Mouse (Mus musculus) midbrain, embryonic 15.5 days (tissue): ENCODE data around the gene Defb25. TPM values are rescaled to one million over a fixed set of nuclear protein-coding genes. Genes with fewer than 3 reads are reported as not detected.

Source experiments
- ATAC-seq: fragments of 200-750 bp; cut with Nextera tagmentation; replicated peaks from 2 replicates; pipeline ENCODE4 v1.8.0; 2017; ENCODE audit warnings: moderate TSS enrichment
- H3K27ac ChIP-seq: fragments of 300-500 bp; sonication (generic); 2 replicates; pipeline ENCODE4 v1.5.1; 2015; ENCODE audit warnings: mild to moderate bottlenecking, inconsistent platforms
- H3K27me3 ChIP-seq: fragments of 300-500 bp; sonication (generic); replicated peaks from 2 replicates; pipeline ENCODE4 v1.6.1; 2015; ENCODE audit warnings: inconsistent platforms
- H3K36me3 ChIP-seq: fragments of 300-500 bp; sonication (generic); replicated peaks from 2 replicates; pipeline ENCODE4 v1.6.1; 2015; ENCODE audit warnings: inconsistent platforms
- H3K4me1 ChIP-seq: fragments of 300-500 bp; sonication (generic); 2 replicates; pipeline ENCODE4 v1.6.1; 2015; ENCODE audit warnings: inconsistent platforms
- H3K4me2 ChIP-seq: fragments of 300-500 bp; sonication (generic); 2 replicates; pipeline ENCODE4 v1.6.1; 2015; ENCODE audit warnings: inconsistent platforms, mild to moderate bottlenecking, moderate library complexity
- H3K4me3 ChIP-seq: fragments of 300-500 bp; sonication (generic); 2 replicates; pipeline ENCODE4 v1.5.1; 2015; ENCODE audit warnings: mild to moderate bottlenecking, inconsistent platforms
- H3K9ac ChIP-seq: fragments of 300-500 bp; sonication (generic); 2 replicates; pipeline ENCODE4 v1.6.1; 2015; ENCODE audit warnings: mild to moderate bottlenecking, inconsistent platforms
- H3K9me3 ChIP-seq: fragments of 300-500 bp; sonication (generic); 2 replicates; pipeline ENCODE4 v1.6.1; 2016; ENCODE audit warnings: inconsistent platforms
- WGBS: fragments of 180-500 bp; shearing (Covaris S2); methylation state at CpG from one replicate; pipeline ENCODE4 v1.1.7; 2015; ENCODE audit warnings: mixed read lengths; 5-methylcytosine and 5-hydroxymethylcytosine counted together
- polyA plus RNA-seq: library from polyadenylated mRNA; unstranded; fragments of >200 nt; fragmentation: Nextera tagmentation; extraction: Ambion mirVana; gene quantifications from 2 replicates; pipeline ENCODE4 v1.2.1, GENCODE M21; 2015

The Defb25 gene
- polyA plus RNA-seq, 1 experiment from 2014 or later = not detected

GRCm38 (mm10) chr2:152639406-152640113, 16.7 kb upstream of the Defb25 start:
- H3K9ac ChIP-seq = no peak overlapping the region
- H3K9me3 ChIP-seq = no peaks in the 10 kb centered on the region
- H3K27ac ChIP-seq = no peak overlapping the region
- no peak for ATAC-seq
- peaks cover 7% of the 10 kb centered on the region; the same call in 1 of the 2 replicates for H3K4me1 ChIP-seq
- no peak overlapping the region for H3K4me3 ChIP-seq
- 9% methylated on average over 11 of the region's 11 CpGs for WGBS
- H3K36me3 ChIP-seq = no peaks in the 10 kb centered on the region
- H3K27me3 ChIP-seq = no peaks in the 10 kb centered on the region
- no peak overlapping the region for H3K4me2 ChIP-seq

DNA sequence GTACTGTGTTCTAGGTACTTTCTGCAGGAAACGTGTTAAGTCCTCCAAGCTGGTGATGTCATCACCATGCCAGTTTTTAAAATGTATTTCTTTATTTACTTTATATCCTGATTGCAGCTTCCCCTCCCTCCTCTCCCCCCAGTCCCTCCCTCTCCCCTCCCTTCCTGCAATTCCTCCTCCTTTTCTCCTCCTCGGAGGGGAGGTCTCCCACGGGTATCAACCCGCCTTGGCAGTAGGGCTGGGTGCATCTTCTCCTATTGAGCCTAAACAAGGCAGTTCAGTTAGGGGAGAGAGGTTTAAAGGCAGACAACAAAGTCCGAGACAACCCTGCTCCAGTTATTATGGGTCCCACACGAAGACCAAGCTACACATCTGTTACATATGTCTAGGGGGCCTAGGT, 16.0 kb upstream of the Defb25 start:
- peaks cover 7% of the 10 kb centered on the region; the same call in 1 of the 2 replicates for H3K4me1 ChIP-seq
- WGBS = 61% methylated on average over 6 of the region's 6 CpGs
- no peaks in the 10 kb centered on the region for H3K36me3 ChIP-seq
- no peaks in the 10 kb centered on the region for H3K9me3 ChIP-seq
- no peak overlapping the region for H3K27ac ChIP-seq
- H3K9ac ChIP-seq = no peak overlapping the region
- H3K27me3 ChIP-seq = no peaks in the 10 kb centered on the region
- H3K4me3 ChIP-seq = no peak overlapping the region
- H3K4me2 ChIP-seq = no peak overlapping the region
- ATAC-seq = no peak

- H3K4me2 ChIP-seq = no peak overlapping the region
- ATAC-seq = no peak
- no peaks in the 10 kb centered on the region for H3K9me3 ChIP-seq
- H3K27me3 ChIP-seq = no peaks in the 10 kb centered on the region
- no peak overlapping the region for H3K27ac ChIP-seq
- 89% methylated on average over 4 of the region's 4 CpGs for WGBS
- no peaks in the 10 kb centered on the region for H3K36me3 ChIP-seq
- H3K4me3 ChIP-seq = no peak overlapping the region
- H3K9ac ChIP-seq = no peak overlapping the region
- peaks cover 12% of the 10 kb centered on the region; the same call in 1 of the 2 replicates for H3K4me1 ChIP-seq
These were observed 14.5 kb upstream of the Defb25 start for GRCm38 (mm10) chr2:152637381-152637780.

GRCm38 (mm10) chr2:152637006-152637322, 14.1 kb upstream of the Defb25 start:
- no peak for ATAC-seq
- no peaks in the 10 kb centered on the region for H3K9me3 ChIP-seq
- no peak overlapping the region for H3K4me3 ChIP-seq

DNA sequence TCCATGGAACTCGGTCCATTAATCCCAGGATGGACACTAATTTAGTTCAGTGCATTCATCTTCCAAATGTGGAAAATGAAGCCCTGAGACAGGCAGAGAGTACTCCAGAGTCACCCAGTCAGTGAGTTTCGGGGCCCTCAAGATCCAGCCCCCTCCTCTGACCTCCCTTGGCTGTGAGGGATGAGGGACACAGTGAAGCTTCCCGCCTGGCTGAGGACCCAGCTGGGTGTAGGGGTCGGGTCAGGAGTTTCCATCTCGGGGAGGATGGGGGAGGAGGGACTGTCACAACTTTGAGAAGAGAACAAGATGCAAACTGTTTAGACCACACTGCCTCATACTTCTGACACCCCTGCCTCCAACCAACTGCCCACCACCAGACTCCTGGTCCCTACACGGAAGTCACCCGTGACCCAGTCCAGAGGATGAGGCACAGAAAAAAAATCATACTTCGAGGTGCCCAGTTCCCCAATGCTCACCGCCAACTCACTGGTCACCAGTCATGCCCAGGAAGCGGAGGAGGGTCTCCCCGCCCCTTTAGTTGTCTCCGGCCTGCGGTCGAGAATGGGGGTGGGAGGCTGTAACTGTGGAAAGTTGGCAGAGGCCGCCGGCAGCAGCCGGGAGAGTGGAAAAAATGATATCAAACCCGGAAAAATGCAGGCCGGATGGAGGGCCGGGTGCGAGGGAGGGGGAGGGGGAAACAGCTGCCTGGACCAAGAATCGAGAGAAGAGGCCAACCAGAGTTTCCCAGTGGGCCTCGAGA, 13.6 kb upstream of the Defb25 start:
- Histone ChIP-seq H3K9me3 (no peaks in the 10 kb centered on the region), H3K27me3 (no peaks in the 10 kb centered on the region), H3K4me2 (no peak overlapping the region), H3K36me3 (no peaks in the 10 kb centered on the region), H3K4me3 (no peak overlapping the region), H3K9ac (no peak overlapping the region), H3K27ac (no peak overlapping the region), H3K4me1 (peaks cover 12% of the 10 kb centered on the region; the same call in 1 of the 2 replicates)
- ATAC-seq = no peak
- 78% methylated on average over 23 of the region's 23 CpGs for WGBS

More at GRCm38 (mm10) chr2:152637006-152637322, 14.1 kb upstream of the Defb25 start:
- H3K9ac ChIP-seq = no peak overlapping the region
- no peak overlapping the region for H3K4me2 ChIP-seq
- WGBS = 90% methylated on average over 6 of the region's 6 CpGs
- peaks cover 12% of the 10 kb centered on the region; the same call in 1 of the 2 replicates for H3K4me1 ChIP-seq
- H3K27me3 ChIP-seq = no peaks in the 10 kb centered on the region
- H3K27ac ChIP-seq = no peak overlapping the region
- no peaks in the 10 kb centered on the region for H3K36me3 ChIP-seq

DNA sequence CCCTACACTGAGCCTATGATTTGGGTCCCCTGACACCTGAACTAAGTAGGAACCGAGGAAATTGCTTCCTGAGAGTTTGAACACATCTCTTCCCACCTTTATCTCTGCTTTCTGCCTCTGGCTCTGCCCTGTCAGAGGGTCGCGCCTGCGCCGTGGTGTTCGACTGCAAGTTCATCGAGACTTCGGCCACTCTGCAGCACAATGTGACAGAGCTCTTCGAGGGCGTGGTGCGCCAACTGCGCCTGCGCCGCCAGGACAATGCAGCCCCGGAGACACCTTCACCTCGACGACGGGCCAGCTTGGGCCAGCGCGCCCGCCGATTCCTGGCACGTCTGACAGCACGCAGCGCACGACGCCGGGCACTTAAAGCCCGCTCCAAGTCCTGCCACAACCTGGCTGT, 11.5 kb upstream of the Defb25 start:
- no peak overlapping the region for H3K9ac ChIP-seq
- ATAC-seq = no peak
- H3K27me3 ChIP-seq = 0 out of 2 replicates have a peak, but pooled peaks cover 4% of the 10 kb centered on the region
- no peak overlapping the region for H3K27ac ChIP-seq
- H3K4me3 ChIP-seq = no peak overlapping the region
- H3K4me1 ChIP-seq = peaks cover 6% of the 10 kb centered on the region; the same call in 1 of the 2 replicates
- H3K4me2 ChIP-seq = no peak overlapping the region
- WGBS = 82% methylated on average over 29 of the region's 29 CpGs
- H3K9me3 ChIP-seq = no peaks in the 10 kb centered on the region
- no peaks in the 10 kb centered on the region for H3K36me3 ChIP-seq

DNA sequence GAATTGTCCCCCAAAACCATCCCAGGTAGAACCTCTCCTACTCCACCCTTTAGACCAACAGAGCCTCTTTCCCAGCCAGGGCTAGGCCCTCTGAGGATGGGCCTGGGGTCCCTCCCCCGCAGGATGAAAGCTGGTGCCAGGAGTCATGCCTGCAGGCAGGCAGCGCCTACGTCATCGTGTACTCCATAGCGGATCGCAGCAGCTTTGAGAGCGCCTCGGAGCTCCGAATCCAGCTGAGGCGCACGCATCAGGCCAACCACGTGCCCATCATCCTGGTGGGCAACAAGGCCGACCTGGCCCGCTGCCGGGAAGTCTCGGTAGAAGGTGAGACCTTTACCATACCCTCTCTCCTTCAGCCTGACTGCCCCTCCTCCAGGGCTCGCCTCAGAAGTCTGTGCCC, 10.5 kb upstream of the Defb25 start:
- 45% methylated on average over 17 of the region's 17 CpGs for WGBS
- Histone ChIP-seq H3K4me3 (no peak overlapping the region), H3K36me3 (no peaks in the 10 kb centered on the region), H3K27ac (no peak overlapping the region), H3K9ac (no peak overlapping the region), H3K27me3 (0 out of 2 replicates have a peak, but pooled peaks cover 12% of the 10 kb centered on the region), H3K9me3 (no peaks in the 10 kb centered on the region), H3K4me2 (peak overlapping the region; percentile 19), H3K4me1 (peaks cover 4% of the 10 kb centered on the region; the same call in 1 of the 2 replicates)
- no peak for ATAC-seq

DNA sequence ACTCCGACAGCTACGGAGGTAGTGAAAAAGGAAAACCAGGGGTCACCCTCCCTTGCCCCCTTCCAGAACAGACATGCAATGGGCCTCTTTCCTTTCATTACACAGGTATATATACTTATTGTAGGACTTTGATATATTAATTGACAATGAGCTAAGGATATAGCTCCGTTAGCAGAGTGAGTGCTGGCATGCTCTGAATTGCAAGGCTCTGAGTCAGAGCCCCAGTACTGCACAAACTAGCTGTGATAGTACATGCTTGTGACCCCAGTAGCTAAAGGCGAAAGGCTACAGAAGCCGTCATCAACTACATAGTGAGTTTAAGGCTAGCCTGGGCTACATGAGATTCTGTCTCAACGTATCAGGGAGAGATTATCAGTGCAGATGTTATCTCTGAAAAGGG, 7.1 kb upstream of the Defb25 start:
- Histone ChIP-seq H3K4me1 (peaks cover 28% of the 10 kb centered on the region), H3K27ac (no peak overlapping the region), H3K36me3 (no peaks in the 10 kb centered on the region), H3K4me3 (no peak overlapping the region), H3K9ac (no peak overlapping the region), H3K9me3 (no peaks in the 10 kb centered on the region), H3K4me2 (no peak overlapping the region), H3K27me3 (peaks cover 33% of the 10 kb centered on the region)
- 91% methylated on average over 6 of the region's 6 CpGs for WGBS
- ATAC-seq = no peak

DNA sequence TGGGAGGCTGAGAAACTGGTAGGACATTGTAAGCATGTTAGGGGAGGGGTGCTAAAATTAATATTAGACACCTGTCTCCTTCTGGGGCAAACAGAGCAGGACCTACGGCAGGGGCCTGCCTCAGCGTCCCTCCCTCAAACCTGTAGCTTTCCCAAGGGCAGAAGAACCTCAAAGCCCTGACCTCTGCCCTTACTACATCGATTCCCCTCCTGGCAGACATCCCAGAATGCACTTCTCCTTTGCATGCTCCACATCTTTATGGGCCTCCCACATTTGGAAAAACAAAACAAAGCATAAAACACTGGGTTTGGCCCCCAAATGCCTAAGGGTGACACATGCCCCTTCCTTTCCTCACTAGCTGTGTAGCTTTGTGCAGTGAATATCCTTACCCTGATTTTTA, 6.4 kb upstream of the Defb25 start:
- no peak for ATAC-seq
- Histone ChIP-seq H3K27me3 (peaks cover 33% of the 10 kb centered on the region), H3K27ac (no peak overlapping the region), H3K4me3 (no peak overlapping the region), H3K4me2 (no peak overlapping the region), H3K9me3 (no peaks in the 10 kb centered on the region), H3K36me3 (no peaks in the 10 kb centered on the region), H3K4me1 (peaks cover 28% of the 10 kb centered on the region), H3K9ac (no peak overlapping the region)
- WGBS = 60% methylated on average over 3 of the region's 3 CpGs

DNA sequence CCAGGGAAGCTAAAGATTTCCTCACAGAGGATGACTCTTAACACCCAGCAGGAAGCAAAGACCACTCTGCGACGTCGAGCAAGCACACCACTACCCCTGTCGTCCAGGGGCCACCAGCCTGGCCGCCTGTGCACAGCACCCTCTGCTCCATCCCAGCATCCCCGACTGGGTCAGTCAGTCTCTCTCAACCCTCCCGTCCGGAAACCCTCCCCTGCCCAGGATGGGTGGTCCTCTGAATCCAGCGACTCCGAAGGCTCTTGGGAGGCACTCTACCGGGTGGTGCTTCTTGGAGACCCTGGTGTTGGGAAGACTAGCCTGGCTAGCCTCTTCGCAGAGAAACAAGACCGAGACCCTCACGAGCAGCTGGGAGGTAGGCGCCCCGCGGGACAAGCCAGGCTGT, 5.2 kb upstream of the Defb25 start:
- Histone ChIP-seq H3K9ac (no peak overlapping the region), H3K4me2 (no peak overlapping the region), H3K27me3 (peaks cover 33% of the 10 kb centered on the region), H3K4me3 (no peak overlapping the region), H3K9me3 (no peaks in the 10 kb centered on the region), H3K27ac (no peak overlapping the region), H3K36me3 (no peaks in the 10 kb centered on the region), H3K4me1 (peaks cover 24% of the 10 kb centered on the region)
- whole genome bisulfite sequencing = 48% methylated on average over 17 of the region's 17 CpGs
- no peak for ATAC-seq

GRCm38 (mm10) chr2:152626774-152627591, 4.1 kb upstream of the Defb25 start, which contains the start of gene Rem1:
TSS of gene Rem1 (plus strand) at chr2:152626951.
- 2% methylated on average over 59 of the region's 59 CpGs for WGBS
- peaks cover 24% of the 10 kb centered on the region for H3K4me1 ChIP-seq
- H3K36me3 ChIP-seq = no peaks in the 10 kb centered on the region
- H3K9ac ChIP-seq = peak within 1 kb of the TSS; percentile 31
- no peaks in the 10 kb centered on the region for H3K9me3 ChIP-seq
- peak within 1 kb of the TSS; percentile 55 for H3K4me2 ChIP-seq
- ATAC-seq = no peak
- H3K27ac ChIP-seq = no peak within 1 kb of the TSS
- peak within 1 kb of the TSS; percentile 32 for H3K4me3 ChIP-seq
- peaks cover 33% of the 10 kb centered on the region for H3K27me3 ChIP-seq

DNA sequence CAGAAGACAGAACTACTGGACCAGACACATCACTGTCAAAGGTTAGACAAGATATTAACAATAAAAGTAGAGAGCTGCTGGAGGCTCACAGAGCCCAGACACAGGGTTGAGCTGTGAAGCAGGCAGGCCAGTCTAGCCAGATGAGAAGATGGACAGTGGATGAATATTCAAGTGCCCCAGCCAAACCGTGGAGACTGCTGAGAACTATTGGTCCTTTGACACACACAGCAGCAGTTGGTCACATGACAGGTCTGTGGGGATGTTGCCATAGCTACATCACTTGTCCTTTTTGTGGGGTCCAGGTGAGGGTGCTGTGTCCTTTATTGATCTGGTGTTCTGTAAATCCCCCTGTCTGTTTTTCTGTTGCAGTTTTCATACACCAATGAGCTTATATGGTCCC, 2.4 kb upstream of the Defb25 start:
- Histone ChIP-seq H3K4me3 (no peak overlapping the region), H3K27me3 (peaks cover 33% of the 10 kb centered on the region), H3K4me2 (no peak overlapping the region), H3K9me3 (no peaks in the 10 kb centered on the region), H3K36me3 (no peaks in the 10 kb centered on the region), H3K27ac (no peak overlapping the region), H3K4me1 (peaks cover 24% of the 10 kb centered on the region), H3K9ac (no peak overlapping the region)
- ATAC-seq = peak; percentile 77
- WGBS = 0% methylated on average over 1 of the region's 1 CpGs
